Mouse (Mus musculus) lung, adult 18-20 months (tissue): Measurements from ENCODE around the gene Apbb2.

Experiments
- DNase-seq, 2 experiments: peaks; one replicate each; pipeline ENCODE4 v3.0.0; 2022; ENCODE audit warnings: mixed read lengths in 2 of 2

Gene Apbb2

DNA sequence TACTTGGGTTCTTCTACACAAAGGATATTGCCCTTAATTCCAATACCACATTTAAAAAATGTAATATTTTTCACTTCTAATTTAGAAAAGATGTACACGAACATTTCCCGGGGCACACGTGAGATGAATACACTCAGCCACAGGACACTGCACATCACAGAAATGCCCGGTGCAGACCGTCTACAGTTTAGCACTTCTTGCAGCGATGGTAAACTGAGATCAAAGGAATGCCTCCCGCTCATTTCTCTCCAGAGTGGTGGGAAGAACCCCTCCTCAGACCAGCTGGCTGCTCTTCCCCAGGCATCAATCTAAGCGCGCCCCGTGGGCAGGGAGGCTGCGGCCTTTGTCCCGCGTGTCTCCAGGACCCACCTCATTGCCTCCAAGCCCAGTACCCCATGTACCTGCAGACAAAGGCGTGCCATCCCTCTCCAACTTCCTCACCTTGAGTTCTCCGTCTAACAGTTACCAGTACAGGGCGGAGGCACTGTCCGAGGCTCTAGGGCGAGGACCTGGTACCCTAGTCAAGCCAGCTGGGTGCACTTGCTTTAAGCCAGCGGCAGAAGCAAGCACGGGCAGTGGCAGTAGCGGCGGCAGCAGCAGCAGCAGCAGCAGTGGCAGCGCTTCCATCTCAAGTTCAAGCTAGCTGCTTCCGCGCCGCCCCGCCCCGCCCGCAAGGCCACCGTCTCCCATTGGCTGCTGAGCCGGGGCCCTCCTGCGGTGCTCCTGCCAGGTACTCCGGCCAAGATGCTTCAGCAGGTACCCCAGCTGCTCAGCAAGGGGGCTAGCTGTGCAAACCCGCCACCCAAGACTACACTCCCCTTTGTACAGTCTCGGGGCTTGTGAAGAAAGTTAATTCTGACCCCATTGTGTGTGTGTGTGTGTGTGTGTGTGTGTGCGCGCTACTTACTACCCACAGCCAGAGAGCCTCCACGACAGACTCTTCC is 281.3 kb downstream of the Apbb2 start:
- DNase-seq = peak; percentile 55 to 59

DNA sequence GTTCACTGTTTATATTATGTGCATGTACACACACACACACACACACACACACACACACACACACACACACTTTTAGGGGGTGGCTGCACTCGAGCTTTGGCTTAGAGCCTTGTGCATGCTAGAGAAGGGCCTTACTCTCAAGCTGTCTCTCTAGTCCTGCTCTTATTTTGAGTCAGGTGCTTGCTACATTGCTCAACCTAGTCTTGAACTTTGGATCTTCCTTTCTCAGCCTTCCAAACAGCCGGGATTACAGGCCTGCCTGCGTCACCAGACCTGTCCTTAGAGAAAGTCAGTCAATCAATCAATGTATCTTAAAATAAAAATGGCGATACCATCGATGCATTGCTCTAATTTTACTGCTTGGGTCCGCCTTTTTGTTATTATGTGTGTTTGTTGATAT is 287.8 kb downstream of the Apbb2 start:
- no peak for DNase-seq

DNA sequence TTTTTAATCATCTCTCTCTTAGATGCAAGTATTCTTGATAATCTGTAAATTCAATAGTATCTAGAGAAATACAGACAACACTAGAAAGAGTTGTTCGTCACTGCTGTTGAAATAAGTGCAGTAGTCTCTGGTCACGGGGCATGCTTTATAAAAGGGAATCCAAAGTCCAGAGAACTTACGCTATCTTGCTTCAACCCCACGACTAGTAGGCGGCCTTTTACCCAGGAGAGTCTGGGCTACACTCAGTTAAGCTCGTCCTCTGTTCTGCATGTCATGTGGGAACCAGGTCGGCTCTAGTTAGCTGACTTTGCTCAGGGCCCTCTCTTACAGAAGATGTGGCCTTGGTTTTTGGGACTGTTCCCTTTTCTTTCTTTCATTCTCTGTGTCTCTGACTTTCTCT is 289.8 kb downstream of the Apbb2 start:
- no peak for DNase-seq

DNA sequence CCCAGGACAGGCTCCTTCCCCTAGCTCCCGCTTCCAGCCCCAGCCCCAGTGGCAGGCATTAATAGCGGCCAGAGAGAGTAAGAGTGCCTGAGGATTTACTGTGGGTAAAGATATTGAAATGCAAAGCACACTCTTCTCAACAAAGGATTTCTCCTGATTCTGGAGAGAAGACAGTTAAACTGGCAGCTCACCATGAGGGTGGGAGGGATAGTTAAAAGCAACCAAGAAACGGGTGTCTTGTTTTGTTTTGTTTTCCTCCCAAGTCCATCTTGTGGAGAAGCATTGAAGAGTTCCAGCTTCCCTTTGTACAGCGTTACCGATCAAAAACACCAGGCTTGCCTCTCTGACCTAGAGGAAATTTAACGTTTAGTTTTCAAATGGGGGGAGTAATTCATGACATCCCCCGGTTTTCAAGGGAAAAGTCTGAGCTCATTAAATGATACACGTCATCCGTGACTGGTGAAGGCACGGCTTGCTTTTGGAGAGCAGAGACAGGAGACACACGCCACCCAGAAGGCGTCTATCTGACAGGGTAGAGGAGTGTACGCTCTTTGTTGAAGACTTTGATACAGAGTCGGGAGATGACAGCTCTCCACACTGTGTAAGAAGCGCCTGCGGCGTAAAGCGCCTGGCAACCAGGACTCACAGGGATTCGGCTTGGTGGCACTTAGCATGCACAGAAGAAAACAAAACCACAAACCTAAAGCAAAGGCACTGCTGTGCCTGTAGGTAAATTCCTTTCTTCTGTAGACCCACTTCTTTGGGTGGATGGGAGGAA is 290.4 kb downstream of the Apbb2 start:
- no peak for DNase-seq

DNA sequence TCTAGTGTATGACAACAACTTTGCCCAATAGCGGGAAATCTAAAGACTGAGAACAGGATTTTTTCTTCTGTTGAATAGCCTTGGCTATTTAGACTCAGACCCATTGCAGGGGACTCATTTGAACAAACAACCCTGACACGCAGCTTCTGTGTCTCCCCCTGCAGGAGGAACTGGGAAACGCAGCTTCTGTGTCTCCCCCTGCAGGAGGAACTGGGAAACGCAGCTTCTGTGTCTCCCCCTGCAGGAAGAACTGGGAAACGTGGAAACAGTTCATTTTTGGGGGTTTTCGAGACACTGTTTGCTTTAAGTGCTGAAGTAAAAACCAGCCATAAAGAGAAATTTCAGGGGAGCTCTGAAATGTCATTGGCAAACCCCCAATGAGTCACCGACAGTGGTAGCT is 292.2 kb downstream of the Apbb2 start:
- no peak for DNase-seq

DNA sequence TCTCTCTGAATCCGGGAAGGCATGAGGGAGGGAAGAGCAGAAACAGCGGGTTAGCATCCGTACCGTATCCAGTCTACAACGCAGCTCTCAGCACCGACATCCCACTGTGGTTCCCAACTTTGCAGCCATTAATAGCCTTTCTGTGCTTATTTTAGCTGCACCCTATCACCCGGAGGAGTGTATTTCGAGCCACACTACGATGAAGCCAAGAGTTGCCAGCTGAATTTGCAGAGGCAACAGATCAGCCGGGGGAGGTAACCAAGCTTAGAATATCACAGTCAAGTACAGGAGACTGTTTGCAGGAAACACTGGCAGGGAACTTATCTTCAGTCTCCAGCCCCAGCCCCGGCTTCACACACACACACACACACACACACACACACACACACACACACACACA is 295.0 kb downstream of the Apbb2 start:
- DNase-seq = no peak

DNA sequence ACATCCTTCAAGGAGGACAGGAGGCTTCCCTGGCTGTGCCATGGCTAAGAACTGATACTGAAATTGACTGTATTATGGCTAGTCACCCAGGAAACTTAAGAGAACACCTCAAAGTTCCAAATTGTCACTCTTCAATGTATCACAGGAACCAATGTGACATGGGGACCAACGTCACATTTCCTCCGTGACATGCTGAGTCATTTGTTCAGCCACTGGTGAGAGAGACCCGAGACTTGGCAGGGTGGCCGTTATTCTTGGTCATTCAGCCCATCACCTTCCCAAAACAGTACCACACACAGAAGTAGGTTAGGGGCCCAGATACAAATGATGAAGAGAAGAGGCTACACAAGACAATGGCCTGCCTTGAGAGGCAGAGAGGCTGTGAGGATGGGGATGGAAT is 295.5 kb downstream of the Apbb2 start:
- DNase-seq = no peak

DNA sequence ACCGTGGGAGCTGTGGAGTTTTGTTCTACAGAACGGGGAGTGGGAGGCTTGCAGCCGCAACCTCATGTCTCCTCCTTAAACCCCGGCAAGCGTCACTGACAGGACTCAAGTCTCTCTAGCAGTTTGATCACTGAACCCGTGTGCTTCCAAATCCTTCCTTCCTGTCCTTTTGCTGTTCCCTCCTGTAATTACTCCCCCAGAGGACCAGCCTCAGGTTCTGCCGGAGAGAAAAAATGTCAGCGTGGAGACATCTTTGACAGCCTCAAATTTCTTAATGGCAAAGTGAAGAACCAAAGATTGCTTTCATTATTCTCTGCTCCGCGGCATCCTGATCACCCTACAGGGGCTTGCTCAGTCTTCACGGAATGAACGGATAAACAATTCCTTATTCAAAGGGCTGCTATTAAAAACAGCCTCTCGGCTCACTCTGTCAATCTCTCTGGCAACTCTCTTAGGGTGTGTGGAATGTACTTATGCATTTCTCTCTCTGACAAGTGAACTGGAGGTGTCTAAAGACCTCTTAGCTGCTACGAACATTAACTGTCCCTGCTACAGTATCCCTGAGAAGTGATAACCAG is 298.7 kb downstream of the Apbb2 start:
- DNase-seq = no peak

DNA sequence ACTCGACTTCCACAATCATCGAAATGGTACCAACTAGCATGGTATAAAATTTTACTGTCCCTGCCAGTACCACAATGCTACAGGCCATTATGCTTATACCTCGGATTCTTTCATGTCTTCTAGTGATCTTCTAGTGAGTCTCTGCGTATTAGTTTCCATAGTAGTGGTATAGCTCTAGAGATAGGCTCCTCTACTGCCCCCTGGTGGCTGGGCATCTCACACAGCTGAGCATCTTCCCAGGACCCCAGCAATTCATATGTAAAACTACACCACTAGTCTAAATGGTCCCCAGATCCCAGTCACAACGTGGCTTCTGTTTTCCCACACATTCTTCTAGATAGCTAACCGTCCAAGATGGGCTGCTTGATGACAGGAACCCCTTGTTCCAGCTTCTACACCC is 299.2 kb downstream of the Apbb2 start:
- peak; percentile 39 to 50 for DNase-seq

DNA sequence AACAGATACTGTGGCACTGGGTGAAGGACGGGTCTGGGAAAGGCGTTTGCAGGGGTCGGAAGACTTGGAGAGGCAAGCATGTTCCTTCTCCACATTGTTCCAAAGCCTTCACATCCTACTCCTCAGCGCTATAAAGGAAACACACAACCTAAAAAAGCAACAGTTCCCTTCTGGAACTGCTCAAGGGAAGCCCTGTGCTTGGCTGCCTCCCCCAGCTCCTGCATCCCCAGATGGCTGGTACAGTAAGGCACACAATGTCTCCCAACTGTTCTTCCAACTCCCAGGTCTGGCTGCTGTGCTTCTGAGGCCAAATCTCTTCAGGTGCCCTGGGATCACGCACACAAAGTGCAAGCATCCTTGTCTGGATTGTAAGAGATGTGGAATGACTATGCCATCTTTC is 302.8 kb downstream of the Apbb2 start:
- no peak for DNase-seq

DNA sequence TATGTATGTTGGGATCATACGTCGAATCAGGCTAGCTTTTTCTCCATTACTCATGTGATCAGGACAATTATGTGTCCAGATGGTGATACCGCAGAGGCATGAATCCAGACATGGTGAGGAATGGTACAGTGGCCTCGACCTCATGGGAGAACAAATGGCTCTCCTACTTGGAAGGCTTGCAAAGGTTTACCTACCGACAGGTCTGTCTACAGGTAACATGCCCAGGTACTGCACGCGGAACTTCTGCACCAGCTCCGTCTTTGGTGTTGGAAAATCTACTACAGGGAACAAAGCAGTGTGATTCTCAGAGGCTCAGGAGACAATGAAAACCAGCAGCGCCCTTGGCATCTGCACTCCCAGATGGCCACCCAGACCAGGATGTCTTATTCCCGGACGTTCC is 307.8 kb downstream of the Apbb2 start:
- no peak for DNase-seq

DNA sequence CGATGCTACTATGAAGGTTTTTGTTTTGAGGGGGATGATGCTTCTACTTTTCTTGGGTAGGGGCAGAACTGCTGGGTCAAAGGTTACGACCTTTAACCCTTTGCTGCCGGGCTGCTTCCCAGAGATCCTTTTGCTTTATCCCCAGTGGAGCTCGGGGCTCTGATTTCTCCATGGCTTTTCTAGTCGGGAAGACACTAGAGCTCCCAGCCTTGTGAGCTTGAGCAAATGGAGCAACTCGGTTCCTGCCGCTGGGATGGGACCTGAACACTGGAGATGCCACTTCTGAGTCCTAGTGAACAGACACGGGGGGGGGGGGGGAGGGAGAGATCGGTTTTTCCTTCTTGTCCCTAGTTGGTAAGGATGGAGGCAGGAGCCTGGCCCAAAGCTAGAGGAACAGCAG is 308.3 kb downstream of the Apbb2 start:
- DNase-seq = no peak

DNA sequence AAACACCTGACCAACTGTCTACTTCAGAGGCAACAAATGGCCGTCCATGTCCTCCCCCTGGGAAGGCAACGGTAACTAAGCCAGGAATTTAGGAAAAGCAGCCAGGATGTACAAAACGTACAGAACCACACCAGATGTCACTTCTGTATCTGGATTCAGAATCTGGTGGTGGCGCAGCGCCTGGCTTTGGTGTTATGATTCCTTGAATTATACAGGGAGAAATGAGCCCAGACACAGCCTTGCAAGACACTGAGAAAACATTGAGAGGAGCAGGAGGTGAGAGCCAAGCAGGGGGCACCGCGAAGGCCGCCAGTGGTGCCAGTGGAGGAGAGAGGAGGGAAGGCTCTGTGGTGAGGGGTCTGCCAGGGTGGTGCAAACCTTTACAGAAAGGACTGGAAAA is 313.1 kb downstream of the Apbb2 start:
- no peak for DNase-seq

DNA sequence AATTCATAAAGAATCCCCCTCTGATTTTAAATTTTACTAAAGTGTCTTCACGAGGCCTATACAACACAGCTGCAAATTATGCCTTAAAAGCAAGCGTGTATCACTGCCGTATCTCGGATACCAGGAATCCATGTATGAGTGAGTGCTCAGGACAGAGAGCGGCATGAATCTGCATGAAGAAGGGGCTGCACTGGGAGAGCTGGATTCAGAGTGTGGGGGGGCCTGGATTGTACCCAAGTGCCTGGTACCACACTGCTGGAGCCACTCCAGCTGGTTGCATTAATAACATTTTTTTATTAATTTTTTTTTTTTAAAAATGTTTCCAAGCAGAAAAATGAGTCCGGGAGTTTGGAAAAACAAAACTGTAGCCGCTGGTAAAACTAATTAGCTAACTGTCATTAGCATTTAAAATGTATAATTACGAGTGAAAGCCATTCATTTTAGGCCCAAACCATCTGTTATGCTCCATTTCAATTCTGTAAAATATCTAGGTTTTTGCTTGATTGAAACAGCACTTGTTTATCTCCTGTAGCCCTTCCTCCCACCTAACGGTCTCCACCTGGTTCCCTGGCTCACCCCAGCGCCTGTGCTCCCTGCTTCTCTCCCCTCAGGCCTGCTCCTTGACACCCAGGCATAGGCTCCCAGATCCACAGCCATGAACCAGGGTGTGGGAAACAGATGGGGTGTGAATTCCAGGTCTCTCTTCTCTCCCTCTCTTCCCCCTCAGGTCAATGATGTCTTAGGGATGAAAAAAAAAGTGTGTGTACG is 314.1 kb downstream of the Apbb2 start:
- no peak for DNase-seq

DNA sequence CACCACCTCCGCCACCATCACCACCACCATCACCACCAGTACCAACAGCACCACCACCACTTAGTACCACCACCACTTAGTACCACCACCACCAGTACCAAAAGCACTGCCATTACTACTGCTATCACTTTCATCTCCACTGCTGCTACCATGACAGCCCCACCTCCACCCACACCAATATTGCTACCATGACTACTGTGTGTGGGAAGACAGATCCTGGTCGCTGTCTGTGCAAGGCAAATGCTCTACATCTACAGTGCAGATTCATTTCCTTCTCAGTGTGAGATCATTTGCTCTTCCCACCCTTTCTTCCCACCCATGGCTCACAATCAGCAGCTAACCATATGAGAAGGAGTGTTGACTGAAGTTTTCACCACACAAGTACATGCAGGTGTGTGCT is 315.7 kb downstream of the Apbb2 start:
- DNase-seq = no peak

DNA sequence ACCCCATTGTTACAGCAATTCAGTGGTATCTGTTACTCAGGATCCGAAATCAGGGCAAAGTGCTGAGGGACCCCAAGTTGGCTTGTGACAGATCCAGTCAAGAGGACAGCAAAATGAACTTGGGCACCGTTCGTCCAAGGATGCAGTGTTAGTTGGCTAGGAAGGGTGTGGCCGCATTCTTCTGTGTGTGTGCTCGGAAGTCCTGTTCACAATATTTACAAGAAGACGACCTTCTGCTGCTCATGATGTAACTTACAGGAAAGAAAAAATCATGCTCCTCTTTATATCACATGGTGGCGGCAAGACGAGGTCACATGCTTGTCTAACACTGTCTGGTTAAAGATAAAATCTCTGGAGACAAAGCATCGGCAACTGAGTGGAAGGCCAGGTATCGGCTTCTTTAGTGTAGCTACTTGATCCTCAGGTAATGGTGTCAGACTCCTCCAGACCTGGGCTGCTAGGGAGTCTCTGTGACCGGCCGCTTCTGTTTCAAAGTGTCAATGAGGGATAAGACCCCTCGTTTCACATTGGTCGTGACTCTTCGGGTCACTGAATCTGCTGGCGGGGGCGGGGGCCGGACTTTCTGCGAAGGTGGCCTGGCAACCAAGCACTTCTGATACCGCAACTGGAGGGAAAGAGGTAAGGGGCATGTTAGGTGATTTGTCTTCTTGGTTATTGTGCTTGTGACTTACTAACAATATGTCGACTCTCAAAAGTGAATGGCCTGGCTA is 316.3 kb downstream of the Apbb2 start:
- no peak for DNase-seq

DNA sequence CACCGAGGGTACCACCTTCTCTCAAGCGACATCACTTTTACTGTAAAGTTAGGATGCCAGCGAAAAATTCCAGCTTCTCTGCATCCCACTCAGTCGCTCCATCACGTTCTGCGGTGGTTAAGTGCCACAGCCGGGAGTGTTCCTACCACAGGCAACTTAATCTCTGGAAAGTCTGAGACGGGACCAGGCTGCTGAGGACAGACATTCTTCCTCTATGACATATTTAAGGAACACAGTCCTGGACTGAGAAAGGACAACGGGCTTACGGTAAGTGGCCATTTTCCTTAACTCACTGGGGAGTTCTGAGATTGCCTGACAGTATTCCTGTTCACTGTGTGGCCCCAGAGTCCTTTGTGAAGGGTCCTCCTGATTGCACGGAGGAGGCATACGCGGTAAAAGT is 318.0 kb downstream of the Apbb2 start:
- no peak for DNase-seq

DNA sequence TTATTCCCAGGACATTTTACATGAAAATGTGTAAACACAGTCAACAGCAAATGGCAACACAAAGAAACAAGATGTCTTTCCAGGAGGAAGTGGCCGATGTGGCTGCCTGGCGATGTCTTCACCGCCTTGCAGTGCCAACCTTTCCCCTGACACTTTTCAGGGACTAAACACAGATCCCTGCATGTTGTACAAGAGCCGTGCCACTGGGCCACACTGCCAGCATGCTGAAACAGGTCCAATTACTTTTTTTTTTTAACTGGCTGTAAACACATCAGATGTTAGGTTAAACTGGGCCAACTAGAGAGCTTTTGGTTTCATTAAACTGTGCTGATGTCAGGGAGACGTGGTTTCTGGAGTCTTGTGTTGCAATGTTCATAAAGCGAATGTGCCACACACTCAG is 319.7 kb downstream of the Apbb2 start:
- no peak for DNase-seq

DNA sequence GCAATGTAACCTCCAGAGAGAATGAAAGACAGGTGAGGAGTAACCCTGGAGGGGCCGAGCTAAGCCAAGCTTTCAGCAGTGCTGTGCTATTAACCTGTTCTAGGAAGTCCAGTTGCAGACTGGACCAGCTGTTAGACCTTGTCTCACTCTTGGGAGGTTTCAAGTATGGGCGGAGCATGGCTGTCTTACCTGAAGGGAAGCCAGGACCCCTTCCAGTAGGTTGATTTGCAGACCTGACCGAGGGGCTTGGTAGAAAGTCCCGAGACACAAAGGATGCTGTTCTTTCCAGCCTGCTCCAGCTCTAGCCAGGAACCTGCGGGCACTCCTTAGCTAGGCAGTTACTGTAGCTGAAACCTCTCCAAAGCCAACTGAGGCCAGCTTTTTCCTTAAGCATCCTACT is 322.5 kb downstream of the Apbb2 start:
- DNase-seq = no peak

DNA sequence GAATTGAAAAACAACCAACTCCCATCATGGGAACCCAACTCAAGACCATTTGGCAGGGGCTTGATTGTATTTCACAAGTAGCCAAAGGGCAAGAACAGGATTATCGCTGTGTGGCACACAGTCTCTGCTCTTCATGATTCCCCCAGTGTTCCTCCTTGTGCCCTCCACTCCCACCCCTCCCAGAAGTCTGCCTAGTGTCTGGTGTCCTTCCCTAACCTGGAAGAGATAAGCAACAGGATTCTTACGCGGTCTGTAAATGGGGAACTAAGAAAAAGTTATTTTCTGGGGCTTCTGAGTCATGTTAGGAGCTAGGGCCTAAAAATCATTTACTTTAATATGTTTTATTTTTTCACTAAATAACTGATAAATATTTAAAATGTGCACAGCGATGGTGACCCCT is 323.6 kb downstream of the Apbb2 start:
- no peak for DNase-seq

DNA sequence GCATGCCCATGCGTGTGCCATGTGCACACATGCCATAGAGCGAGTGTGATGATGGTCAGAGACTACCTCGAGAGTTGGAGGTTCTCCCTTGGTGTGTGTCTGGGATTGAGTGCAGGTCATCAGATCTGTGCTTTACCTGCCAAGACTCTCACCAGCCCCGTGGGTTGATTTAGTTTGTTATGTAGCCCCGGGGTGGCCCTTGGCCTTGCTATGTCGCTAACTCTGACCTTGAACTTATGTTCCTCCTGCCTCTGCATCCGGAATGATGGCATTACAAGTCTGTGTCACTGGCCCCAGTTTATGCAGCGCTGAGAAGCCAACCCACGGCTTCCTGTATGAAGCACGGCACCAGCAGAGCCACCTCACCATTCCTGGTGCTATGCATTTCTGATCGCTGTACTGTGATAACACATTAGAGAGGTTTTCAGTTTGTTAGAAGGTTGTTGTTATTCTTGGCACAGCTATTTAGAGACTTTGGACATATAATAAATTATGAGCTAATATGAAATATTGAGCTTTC is 324.4 kb downstream of the Apbb2 start:
- DNase-seq = no peak

DNA sequence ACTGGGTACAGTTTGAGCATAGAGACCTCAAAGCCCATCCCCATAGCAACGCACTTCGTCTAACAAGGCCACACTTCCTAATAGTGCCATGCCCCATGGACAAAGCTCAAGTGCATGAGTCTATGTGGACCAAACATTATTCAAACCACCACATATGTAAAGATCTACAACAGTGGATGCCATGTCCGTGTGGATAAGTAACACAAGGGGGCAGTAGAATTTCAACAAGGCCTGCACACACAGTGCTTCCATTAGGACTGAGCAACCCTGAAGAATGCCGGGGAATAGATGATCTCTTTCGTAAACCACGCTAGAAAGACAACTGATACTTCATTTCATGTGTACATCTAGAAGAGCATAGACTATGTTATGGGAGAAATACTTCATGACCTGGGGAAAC is 337.8 kb downstream of the Apbb2 start:
- no peak for DNase-seq
